Mouse (Mus musculus) liver, embryonic 15.5 days (tissue): ENCODE data around the gene Psmb7. TPM values are rescaled to one million over a fixed set of nuclear protein-coding genes. Genes with fewer than 3 reads are reported as not detected.

Experiments used
- ATAC-seq: fragments of 200-750 bp; cut with Nextera tagmentation; 2 replicates; pipeline ENCODE4 v1.8.0; 2017; ENCODE audit warnings: moderate number of reproducible peaks, mild to moderate bottlenecking, moderate library complexity; ENCODE audit not compliant: insufficient read depth
- H3K27ac ChIP-seq: fragments of 300-500 bp; sonication (generic); replicated peaks from 2 replicates; pipeline ENCODE4 v1.5.1; 2015; ENCODE audit warnings: mild to moderate bottlenecking, inconsistent platforms
- H3K27me3 ChIP-seq: fragments of 300-500 bp; sonication (generic); 2 replicates; pipeline ENCODE4 v1.6.1; 2015; ENCODE audit warnings: mild to moderate bottlenecking, inconsistent platforms
- H3K36me3 ChIP-seq: fragments of 300-500 bp; sonication (generic); replicated peaks from 2 replicates; pipeline ENCODE4 v1.6.1; 2015; ENCODE audit warnings: moderate library complexity, mild to moderate bottlenecking, inconsistent platforms
- H3K4me1 ChIP-seq: fragments of 300-500 bp; sonication (generic); replicated peaks from 2 replicates; pipeline ENCODE4 v1.6.1; 2015; ENCODE audit warnings: inconsistent platforms
- H3K4me2 ChIP-seq: fragments of 300-500 bp; sonication (generic); 2 replicates; pipeline ENCODE4 v1.6.1; 2015; ENCODE audit warnings: moderate library complexity, mild to moderate bottlenecking, inconsistent platforms
- H3K4me3 ChIP-seq: fragments of 300-500 bp; sonication (generic); replicated peaks from 2 replicates; pipeline ENCODE4 v1.5.1; 2015; ENCODE audit warnings: mild to moderate bottlenecking, inconsistent platforms
- H3K9ac ChIP-seq: fragments of 300-500 bp; sonication (generic); 2 replicates; pipeline ENCODE4 v1.6.1; 2015; ENCODE audit warnings: moderate library complexity, mild to moderate bottlenecking, inconsistent platforms
- H3K9me3 ChIP-seq: fragments of 300-500 bp; sonication (generic); replicated peaks from 2 replicates; pipeline ENCODE4 v1.6.1; 2016; ENCODE audit warnings: inconsistent platforms
- WGBS: fragments of 180-500 bp; shearing (Covaris S2); methylation state at CpG from one replicate; pipeline ENCODE4 v1.1.7; 2015; ENCODE audit warnings: mixed read lengths; ENCODE audit not compliant: insufficient replicate concordance; 5-methylcytosine and 5-hydroxymethylcytosine counted together
- polyA plus RNA-seq: library from polyadenylated mRNA; unstranded; fragments of >200 nt; fragmentation: Nextera tagmentation; extraction: Ambion mirVana; gene quantifications from 2 replicates; pipeline ENCODE4 v1.2.1, GENCODE M21; 2015

Gene Psmb7
- polyA plus RNA-seq, 1 experiment from 2014 or later = 154 TPM

DNA sequence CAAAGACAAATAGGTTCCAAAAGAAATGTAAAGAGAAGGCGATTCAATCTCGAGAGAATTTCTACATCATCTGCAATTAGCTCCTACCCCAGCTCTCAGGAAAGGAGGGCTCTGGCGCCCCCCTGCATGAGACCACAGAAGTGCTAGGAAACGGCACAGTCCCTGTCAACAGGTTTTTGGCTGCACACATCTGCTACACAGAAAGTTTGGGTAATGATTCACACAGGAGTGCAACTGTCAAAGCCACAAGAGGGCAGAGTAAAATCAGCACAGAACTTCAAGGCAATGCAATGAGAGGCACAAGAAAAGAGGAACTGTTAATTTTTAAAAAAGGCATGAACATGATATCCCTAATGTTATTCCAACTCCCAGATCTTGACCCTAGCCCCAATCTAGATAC is 27.8 kb downstream of the Psmb7 start:
- H3K36me3 ChIP-seq = peaks cover 20% of the 10 kb centered on the region; the same call in 1 of the 2 replicates
- no peak overlapping the region for H3K4me3 ChIP-seq
- no peak overlapping the region for H3K27ac ChIP-seq
- H3K27me3 ChIP-seq = no peaks in the 10 kb centered on the region
- WGBS = 45% methylated on average over 4 of the region's 4 CpGs
- no peak overlapping the region for H3K4me2 ChIP-seq
- ATAC-seq = no peak
- H3K9me3 ChIP-seq = no peaks in the 10 kb centered on the region
- peaks cover 7% of the 10 kb centered on the region for H3K4me1 ChIP-seq
- no peak overlapping the region for H3K9ac ChIP-seq

DNA sequence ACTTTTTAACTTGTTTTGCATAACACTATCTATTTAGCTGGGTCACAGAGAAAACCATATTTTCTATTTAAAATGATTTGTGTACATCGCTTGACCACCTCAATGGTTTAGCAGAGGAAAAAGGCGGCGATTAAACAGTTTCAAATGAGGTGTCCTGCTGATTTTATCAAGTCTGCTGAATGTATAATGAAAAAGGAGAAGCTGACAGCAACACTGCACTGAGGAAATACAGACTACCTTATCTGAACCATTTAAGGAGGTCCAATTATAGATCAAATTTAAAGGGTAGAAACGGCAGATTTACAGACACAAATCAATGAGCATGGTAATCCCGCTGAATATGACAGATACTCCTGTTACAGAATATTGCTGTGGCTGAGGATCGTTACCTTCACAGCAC is 29.4 kb downstream of the Psmb7 start:
- Histone ChIP-seq H3K9me3 (no peaks in the 10 kb centered on the region), H3K36me3 (peaks cover 32% of the 10 kb centered on the region), H3K27me3 (no peaks in the 10 kb centered on the region), H3K4me1 (peaks cover 7% of the 10 kb centered on the region), H3K4me2 (no peak overlapping the region), H3K27ac (no peak overlapping the region), H3K4me3 (no peak overlapping the region), H3K9ac (no peak overlapping the region)
- ATAC-seq = no peak
- 63% methylated on average over 6 of the region's 6 CpGs for WGBS

DNA sequence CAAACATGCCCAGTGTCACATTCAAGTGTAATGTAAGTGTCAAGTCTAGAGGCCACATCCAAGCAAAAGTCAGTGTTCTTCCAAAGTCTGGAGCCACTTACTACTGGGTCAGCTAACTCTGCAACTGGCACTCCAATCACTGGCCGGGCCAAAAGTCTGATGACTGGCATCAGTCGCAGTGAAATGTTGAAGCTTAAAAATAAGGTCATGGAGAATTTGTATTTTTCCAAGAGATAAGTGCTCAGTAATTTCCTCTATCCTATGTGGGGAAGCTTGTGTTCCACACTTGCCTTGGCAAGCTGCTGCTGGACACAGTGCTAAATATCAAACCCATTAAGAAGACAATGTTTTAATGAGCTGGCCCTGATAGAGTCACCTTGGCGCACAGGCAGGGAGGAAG is 30.3 kb downstream of the Psmb7 start:
- H3K27ac ChIP-seq = no peak overlapping the region
- no peaks in the 10 kb centered on the region for H3K9me3 ChIP-seq
- H3K36me3 ChIP-seq = peaks cover 32% of the 10 kb centered on the region

GRCm38 (mm10) chr2:38612596-38612995 is 31.3 kb downstream of the Psmb7 start:
- Histone ChIP-seq H3K36me3 (peaks cover 28% of the 10 kb centered on the region), H3K4me1 (peaks cover 7% of the 10 kb centered on the region), H3K27me3 (no peaks in the 10 kb centered on the region), H3K9ac (no peak overlapping the region), H3K9me3 (no peaks in the 10 kb centered on the region), H3K27ac (no peak overlapping the region), H3K4me2 (no peak overlapping the region), H3K4me3 (no peak overlapping the region)
- ATAC-seq = no peak
- WGBS = 85% methylated on average over 6 of the region's 6 CpGs

More for the DNA sequence above, 30.3 kb downstream of the Psmb7 start:
- ATAC-seq = no peak
- no peak overlapping the region for H3K4me3 ChIP-seq
- H3K4me1 ChIP-seq = peaks cover 7% of the 10 kb centered on the region
- no peaks in the 10 kb centered on the region for H3K27me3 ChIP-seq
- H3K9ac ChIP-seq = no peak overlapping the region
- H3K4me2 ChIP-seq = no peak overlapping the region
- WGBS = 83% methylated on average over 3 of the region's 3 CpGs

DNA sequence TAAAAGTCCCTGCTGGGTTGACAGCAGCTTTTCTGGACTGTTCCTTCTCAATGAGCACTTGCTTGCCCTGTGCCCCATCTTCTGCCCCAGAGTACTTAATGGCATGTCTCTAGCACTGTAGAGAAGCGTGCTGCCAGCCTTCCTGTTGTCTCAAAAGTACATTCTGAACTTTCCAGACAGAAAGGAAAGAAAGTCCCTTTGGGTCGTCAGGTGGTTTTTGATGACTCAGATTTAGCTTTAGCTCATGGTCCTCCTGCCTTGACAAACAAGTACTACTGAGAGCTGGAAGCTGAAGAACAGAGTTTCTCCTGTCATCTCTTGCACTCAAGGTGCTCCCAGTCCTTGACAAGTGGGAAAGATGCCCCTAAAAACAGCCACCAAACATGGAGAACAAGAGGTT is 33.7 kb downstream of the Psmb7 start:
- Histone ChIP-seq H3K27ac (no peak overlapping the region), H3K4me1 (peaks cover 2% of the 10 kb centered on the region; the same call in 1 of the 2 replicates), H3K4me2 (no peak overlapping the region), H3K4me3 (no peak overlapping the region), H3K27me3 (no peaks in the 10 kb centered on the region), H3K9me3 (no peaks in the 10 kb centered on the region), H3K9ac (no peak overlapping the region), H3K36me3 (peaks cover 27% of the 10 kb centered on the region)
- ATAC-seq = no peak
- WGBS = 78% methylated on average over 2 of the region's 2 CpGs

DNA sequence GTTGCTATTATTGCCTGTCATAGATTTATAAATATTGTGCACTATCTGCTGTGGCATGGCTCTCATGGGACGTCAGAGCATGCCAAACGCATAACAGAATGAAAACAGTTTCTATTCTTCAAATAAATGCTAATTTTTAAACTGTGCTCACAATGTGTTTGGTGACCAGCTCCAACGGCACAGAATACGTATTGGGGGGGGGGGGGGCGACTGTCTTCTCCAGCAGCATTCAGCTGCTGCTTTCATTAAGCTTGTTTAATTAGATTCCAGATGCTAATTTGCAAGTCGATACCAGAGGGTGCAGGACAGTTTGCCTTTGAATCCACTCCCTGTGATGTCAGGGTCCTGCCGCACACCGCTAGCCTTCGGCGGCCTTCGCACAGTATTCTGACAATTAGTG is 34.6 kb downstream of the Psmb7 start:
- H3K9ac ChIP-seq = no peak overlapping the region
- peaks cover 2% of the 10 kb centered on the region; the same call in 1 of the 2 replicates for H3K4me1 ChIP-seq
- no peaks in the 10 kb centered on the region for H3K9me3 ChIP-seq
- H3K4me2 ChIP-seq = no peak overlapping the region
- no peak overlapping the region for H3K27ac ChIP-seq
- H3K36me3 ChIP-seq = peaks cover 27% of the 10 kb centered on the region
- no peak overlapping the region for H3K4me3 ChIP-seq
- no peak for ATAC-seq
- WGBS = 88% methylated on average over 11 of the region's 11 CpGs
- no peaks in the 10 kb centered on the region for H3K27me3 ChIP-seq

GRCm38 (mm10) chr2:38608831-38609309 is 35.0 kb downstream of the Psmb7 start:
- no peak overlapping the region for H3K4me2 ChIP-seq
- H3K9ac ChIP-seq = no peak overlapping the region
- WGBS = 78% methylated on average over 5 of the region's 5 CpGs
- ATAC-seq = no peak
- peaks cover 27% of the 10 kb centered on the region for H3K36me3 ChIP-seq
- H3K4me1 ChIP-seq = peaks cover 2% of the 10 kb centered on the region; the same call in 1 of the 2 replicates
- H3K27me3 ChIP-seq = no peaks in the 10 kb centered on the region
- no peaks in the 10 kb centered on the region for H3K9me3 ChIP-seq
- H3K4me3 ChIP-seq = no peak overlapping the region
- no peak overlapping the region for H3K27ac ChIP-seq

DNA sequence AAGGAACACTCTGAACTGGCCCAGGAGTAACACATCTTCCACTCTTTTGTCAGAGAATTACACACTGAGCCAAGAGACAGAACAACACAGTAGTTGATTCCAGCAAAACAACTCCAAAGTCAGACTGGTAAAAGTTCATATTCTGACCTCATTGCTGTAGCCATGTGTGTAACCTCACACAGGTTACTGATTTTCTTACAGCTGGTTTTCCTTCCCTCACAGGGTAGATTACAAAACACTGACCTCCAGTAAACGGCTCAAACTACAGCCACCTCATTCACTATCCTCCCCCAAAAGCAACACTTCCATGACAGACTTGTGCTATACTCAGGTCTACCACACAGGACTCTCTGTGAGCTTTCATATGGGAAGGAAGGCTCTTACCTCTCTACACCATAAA is 36.2 kb downstream of the Psmb7 start:
- peak; percentile 37 for ATAC-seq
- H3K27me3 ChIP-seq = no peaks in the 10 kb centered on the region
- H3K4me2 ChIP-seq = no peak overlapping the region
- peaks cover 24% of the 10 kb centered on the region for H3K36me3 ChIP-seq
- 61% methylated on average over 1 of the region's 1 CpGs for WGBS
- H3K9me3 ChIP-seq = no peaks in the 10 kb centered on the region
- H3K4me3 ChIP-seq = no peak overlapping the region
- H3K27ac ChIP-seq = no peak overlapping the region
- H3K4me1 ChIP-seq = peaks cover 2% of the 10 kb centered on the region; the same call in 1 of the 2 replicates
- no peak overlapping the region for H3K9ac ChIP-seq

DNA sequence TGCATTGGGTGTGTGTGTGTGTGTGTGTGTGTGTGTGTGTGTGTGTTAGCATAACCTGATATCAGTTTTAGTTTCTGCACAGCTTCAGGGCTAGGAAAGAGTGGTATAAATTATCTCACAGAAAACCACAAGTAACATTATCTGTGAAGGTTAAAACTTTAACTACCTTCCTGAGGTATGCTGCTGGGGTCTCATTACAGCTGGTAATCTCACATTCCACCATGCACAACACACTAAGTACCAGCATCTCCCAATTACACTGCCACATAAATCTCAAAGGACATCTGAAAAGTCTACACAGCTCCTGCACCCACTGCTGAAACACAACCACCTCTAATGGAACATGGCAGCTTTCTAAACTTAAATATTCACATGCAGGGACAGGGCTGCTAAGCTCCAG is 43.0 kb downstream of the Psmb7 start:
- Histone ChIP-seq H3K9me3 (no peaks in the 10 kb centered on the region), H3K4me1 (no peaks in the 10 kb centered on the region), H3K27me3 (no peaks in the 10 kb centered on the region), H3K9ac (no peak overlapping the region), H3K4me2 (no peak overlapping the region), H3K27ac (no peak overlapping the region), H3K4me3 (no peak overlapping the region), H3K36me3 (peaks cover 4% of the 10 kb centered on the region; the same call in 1 of the 2 replicates)
- ATAC-seq = no peak

- Histone ChIP-seq H3K9me3 (no peaks in the 10 kb centered on the region), H3K36me3 (peaks cover 8% of the 10 kb centered on the region; the same call in 1 of the 2 replicates), H3K27me3 (no peaks in the 10 kb centered on the region), H3K4me1 (no peaks in the 10 kb centered on the region; the same call in 1 of the 2 replicates), H3K4me2 (no peak overlapping the region), H3K4me3 (no peak overlapping the region), H3K27ac (no peak overlapping the region), H3K9ac (no peak overlapping the region)
- WGBS = 85% methylated on average over 2 of the region's 2 CpGs
- ATAC-seq = no peak
Observed at GRCm38 (mm10) chr2:38598395-38598794, 45.5 kb downstream of the Psmb7 start.

DNA sequence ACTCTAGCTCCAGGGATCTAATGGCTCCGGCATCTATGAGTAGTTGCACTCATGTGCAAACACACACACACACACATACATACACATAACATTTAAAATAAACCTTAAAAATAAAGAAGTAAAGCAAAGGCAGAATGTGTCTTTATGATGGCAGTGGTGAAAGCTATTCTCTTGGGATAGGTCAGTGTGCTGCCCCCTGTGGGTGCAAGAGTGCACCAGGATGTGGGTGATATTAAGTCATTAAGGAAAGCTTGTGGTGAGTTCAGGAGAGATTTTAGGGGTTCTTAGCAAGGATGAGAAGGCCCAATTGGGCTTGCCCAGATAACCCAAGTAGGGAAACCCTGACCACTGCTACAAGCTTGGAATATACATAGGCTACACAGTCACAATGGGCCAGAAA is 46.0 kb downstream of the Psmb7 start:
- Histone ChIP-seq H3K36me3 (peaks cover 8% of the 10 kb centered on the region; the same call in 1 of the 2 replicates), H3K27ac (no peak overlapping the region), H3K9ac (no peak overlapping the region), H3K4me1 (no peaks in the 10 kb centered on the region; the same call in 1 of the 2 replicates), H3K27me3 (no peaks in the 10 kb centered on the region), H3K4me3 (no peak overlapping the region), H3K9me3 (no peaks in the 10 kb centered on the region), H3K4me2 (no peak overlapping the region)
- ATAC-seq = no peak
- 93% methylated on average over 1 of the region's 1 CpGs for WGBS

DNA sequence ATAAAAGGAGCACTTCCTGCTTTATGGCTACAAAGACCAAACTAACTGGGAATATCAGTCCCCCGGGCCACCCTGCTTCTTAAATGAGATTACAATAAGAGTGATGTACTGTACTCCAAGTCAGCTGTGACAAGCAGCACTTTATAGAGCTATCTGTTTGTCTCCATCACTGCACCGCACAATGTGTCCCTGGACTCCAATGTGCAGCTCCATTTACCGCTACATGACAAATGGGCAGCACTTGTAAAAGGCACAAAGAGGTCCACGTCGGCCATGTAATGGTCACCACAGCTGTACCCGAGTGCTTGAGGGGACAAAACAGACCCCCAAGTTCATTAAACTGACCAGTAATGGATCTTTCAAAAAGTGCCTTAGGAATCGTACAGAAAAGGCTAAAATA is 49.0 kb downstream of the Psmb7 start:
- Histone ChIP-seq H3K9ac (no peak overlapping the region), H3K4me3 (no peak overlapping the region), H3K27ac (no peak overlapping the region), H3K4me2 (no peak overlapping the region), H3K27me3 (no peaks in the 10 kb centered on the region), H3K9me3 (no peaks in the 10 kb centered on the region), H3K4me1 (peaks cover 13% of the 10 kb centered on the region), H3K36me3 (peaks cover 17% of the 10 kb centered on the region)
- no peak for ATAC-seq
- 80% methylated on average over 7 of the region's 7 CpGs for WGBS
